Mouse (Mus musculus) brain, embryonic 14.5 days (tissue): ENCODE measurements around the gene Rapgef3.

Experiments
- CTCF ChIP-seq: fragments of 200-500 bp; IDR thresholded peaks from 2 replicates; pipeline ENCODE4 v1.5.1; 2012; ENCODE audit warnings: inconsistent platforms, mild to moderate bottlenecking, moderate library complexity, borderline replicate concordance; ENCODE audit not compliant: insufficient read depth, insufficient read length; ENCODE audit errors: extremely low read depth
- POLR2A ChIP-seq: fragments of 200-500 bp; IDR thresholded peaks from 2 replicates; pipeline ENCODE4 v1.6.1; 2012; ENCODE audit warnings: mild to moderate bottlenecking, inconsistent platforms, borderline replicate concordance; ENCODE audit not compliant: poor library complexity, insufficient read depth, insufficient read length, severe bottlenecking; ENCODE audit errors: extremely low read depth

- no peak for TF ChIP-seq CTCF
- TF ChIP-seq POLR2A, result no peak
Observed at GRCm38 (mm10) chr15:97743210-97743609, 24.6 kb downstream of the Rapgef3 start.
